Mouse (Mus musculus): ENCODE measurements at regions not wholly inside any gene's neighbourhood (a gene's known extent, or its start where the extent isn't known, plus 50 kb on each side); places are given as distances from the start of the nearest gene placed in this dataset.

GRCm38 (mm10) chr12:71543571-71544119, 234.0 kb downstream of the Dact1 start:
- Histone ChIP-seq H3K9ac (no peak overlapping the region), H3K36me3 (replicated peaks) (no peaks in the 10 kb centered on the region), H3K4me1 (peaks cover 17% of the 10 kb centered on the region), H3K27ac (no peak overlapping the region), H3K4me2 (no peak overlapping the region), H3K9me3 (no peaks in the 10 kb centered on the region), H3K4me3 (no peak overlapping the region), H3K27me3 (replicated peaks) (no peaks in the 10 kb centered on the region)
- ATAC-seq (replicated peaks): no peak
- WGBS: 69% methylated on average over 7 of the region's 7 CpGs

DNA sequence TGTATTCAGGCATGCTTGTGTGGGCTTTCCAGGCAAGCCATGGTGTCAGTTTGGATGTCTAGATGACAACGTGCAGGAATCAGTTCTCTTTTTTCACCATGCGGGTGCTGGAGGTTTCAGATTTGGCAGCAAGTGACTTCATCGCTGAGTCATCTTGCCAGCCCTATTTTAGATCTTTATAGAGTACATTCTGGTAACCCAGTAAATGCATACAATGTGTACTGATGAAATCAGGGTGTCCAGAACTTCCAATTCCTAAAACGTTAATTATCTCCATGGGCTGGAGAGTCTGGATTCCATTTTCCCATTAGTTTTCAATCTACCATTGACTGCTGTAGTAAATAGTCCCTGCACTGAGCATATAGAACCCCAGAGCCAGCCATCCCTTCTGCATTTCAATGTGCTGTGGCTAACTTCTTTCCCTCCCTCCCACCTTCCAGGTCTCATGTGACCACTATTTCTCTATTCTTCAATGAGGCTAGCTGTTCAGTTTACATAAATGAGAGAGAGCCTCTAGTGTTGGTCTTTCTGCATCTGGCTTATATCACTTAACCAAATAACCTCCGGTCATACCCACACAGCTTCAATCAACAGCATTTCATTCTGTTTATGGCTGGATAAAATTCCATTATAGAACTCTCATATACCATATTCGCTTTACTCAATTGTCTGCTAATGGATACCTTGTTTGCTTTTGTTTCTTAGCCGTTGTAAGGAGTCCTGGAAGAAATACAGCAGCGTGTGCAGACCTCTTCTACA, 234.9 kb downstream of the Dact1 start:
- WGBS: 70% methylated on average over 8 of the region's 8 CpGs
- Histone ChIP-seq H3K4me3 (no peak overlapping the region), H3K36me3 (replicated peaks) (no peaks in the 10 kb centered on the region), H3K4me2 (no peak overlapping the region), H3K4me1 (peaks cover 21% of the 10 kb centered on the region), H3K9me3 (no peaks in the 10 kb centered on the region), H3K9ac (no peak overlapping the region), H3K27ac (no peak overlapping the region), H3K27me3 (replicated peaks) (no peaks in the 10 kb centered on the region)
- ATAC-seq (replicated peaks): no peak

DNA sequence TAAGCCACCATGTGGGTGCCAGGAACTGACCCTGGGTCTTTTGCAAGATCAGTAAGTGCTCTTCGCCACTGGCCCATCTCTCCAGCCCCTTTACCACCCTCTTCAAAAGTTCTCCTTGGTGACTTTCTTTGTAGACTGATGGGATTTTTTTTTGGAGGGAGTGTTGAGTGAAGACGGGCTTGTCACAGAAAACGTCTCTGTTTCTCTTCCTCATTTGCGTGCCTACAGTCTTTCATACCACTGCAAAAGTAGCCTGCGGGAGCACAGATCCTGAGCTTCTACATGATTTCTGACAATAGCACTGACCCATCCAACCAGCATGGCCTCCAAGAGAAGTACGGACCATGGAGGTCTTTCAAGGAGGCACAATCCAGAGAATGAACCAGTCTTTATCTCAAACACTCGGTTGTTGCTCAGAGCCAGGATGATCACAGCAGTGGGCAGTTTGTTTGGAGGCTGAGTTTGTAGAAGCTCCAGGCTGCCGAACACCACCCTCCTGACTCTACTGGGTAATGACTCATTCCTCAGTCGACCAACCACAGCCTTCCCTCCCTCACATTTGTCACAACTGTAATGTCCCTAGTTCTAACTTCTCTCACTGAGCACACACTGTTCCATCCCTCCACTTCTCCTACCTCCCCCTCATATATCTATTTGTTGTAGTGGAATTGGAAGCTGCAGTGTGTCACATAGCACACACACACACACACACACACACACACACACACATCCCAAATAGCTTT, 237.0 kb downstream of the Dact1 start:
- no peak overlapping the region for H3K27ac ChIP-seq
- H3K9ac ChIP-seq: no peak overlapping the region
- peaks cover 21% of the 10 kb centered on the region for H3K4me1 ChIP-seq
- H3K4me2 ChIP-seq: no peak overlapping the region
- ATAC-seq (replicated peaks): no peak
- H3K36me3 ChIP-seq (replicated peaks): no peaks in the 10 kb centered on the region
- no peak overlapping the region for H3K4me3 ChIP-seq
- 91% methylated on average over 9 of the region's 9 CpGs for WGBS
- H3K9me3 ChIP-seq: no peaks in the 10 kb centered on the region
- no peaks in the 10 kb centered on the region; the same call in 1 of the 2 replicates for H3K27me3 ChIP-seq (replicated peaks)

DNA sequence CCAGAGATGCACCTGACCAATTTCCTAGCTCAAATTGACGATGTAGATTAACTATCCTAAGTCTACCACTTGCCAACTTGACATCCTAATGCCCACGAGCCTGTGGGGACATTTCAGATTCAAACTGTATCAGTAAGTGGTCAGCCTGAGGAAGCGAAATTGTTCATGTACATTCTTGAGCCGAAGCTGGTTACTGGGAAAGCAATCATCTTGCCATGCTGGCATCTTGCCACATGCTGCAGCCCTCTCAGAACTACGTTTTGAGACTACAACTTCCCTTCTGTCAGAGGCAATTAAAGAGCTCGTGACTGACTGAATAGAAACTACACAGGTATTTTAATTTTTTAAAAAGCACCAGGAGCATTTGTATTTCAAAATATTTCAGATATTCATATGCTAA, 239.7 kb downstream of the Dact1 start:
- H3K9me3 ChIP-seq: no peaks in the 10 kb centered on the region
- no peak overlapping the region for H3K4me2 ChIP-seq
- no peak for ATAC-seq (replicated peaks)
- peaks cover 10% of the 10 kb centered on the region; the same call in 1 of the 2 replicates for H3K4me1 ChIP-seq
- H3K9ac ChIP-seq: no peak overlapping the region
- no peak overlapping the region for H3K4me3 ChIP-seq
- H3K27ac ChIP-seq: no peak overlapping the region
- WGBS: 49% methylated on average over 6 of the region's 6 CpGs
- no peaks in the 10 kb centered on the region; the same call in 1 of the 2 replicates for H3K27me3 ChIP-seq (replicated peaks)
- H3K36me3 ChIP-seq (replicated peaks): no peaks in the 10 kb centered on the region

- no peak overlapping the region for H3K4me3 ChIP-seq
- no peak for ATAC-seq (replicated peaks)
- H3K27ac ChIP-seq: no peak overlapping the region
- 0 out of 2 replicates have a peak, but pooled peaks cover under 1% of the 10 kb centered on the region for H3K4me1 ChIP-seq
- WGBS: 58% methylated on average over 2 of the region's 2 CpGs
- no peaks in the 10 kb centered on the region; the same call in 1 of the 2 replicates for H3K27me3 ChIP-seq (replicated peaks)
- no peaks in the 10 kb centered on the region for H3K9me3 ChIP-seq
- H3K9ac ChIP-seq: no peak overlapping the region
- no peaks in the 10 kb centered on the region for H3K36me3 ChIP-seq (replicated peaks)
- no peak overlapping the region for H3K4me2 ChIP-seq
Observed at GRCm38 (mm10) chr12:71554212-71554611, 244.5 kb downstream of the Dact1 start.

DNA sequence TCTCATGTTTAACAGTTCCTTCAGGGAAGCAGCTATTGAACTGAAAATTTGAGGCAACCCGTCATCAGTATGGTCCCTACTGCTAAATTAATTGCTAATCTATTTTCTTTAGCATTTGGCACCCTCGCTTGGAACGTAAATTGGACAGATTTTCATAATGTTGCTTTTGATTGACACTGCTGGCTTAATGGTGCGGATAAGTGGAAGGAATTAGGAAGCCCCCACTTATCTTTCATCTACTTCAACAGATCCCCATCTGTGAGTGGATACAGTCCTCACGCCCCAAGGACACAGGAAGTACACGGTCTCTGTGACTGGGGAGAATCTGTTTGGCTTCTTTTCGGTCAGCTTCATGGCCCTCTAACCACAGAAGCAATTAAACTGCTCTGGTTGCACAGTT, 251.6 kb downstream of the Dact1 start:
- H3K27ac ChIP-seq: no peak overlapping the region
- no peak for ATAC-seq (replicated peaks)

GRCm38 (mm10) chr12:71561918-71562572, 252.4 kb downstream of the Dact1 start:
- Histone ChIP-seq H3K36me3 (replicated peaks) (no peaks in the 10 kb centered on the region), H3K4me1 (peaks cover 6% of the 10 kb centered on the region), H3K27ac (no peak overlapping the region), H3K9me3 (no peaks in the 10 kb centered on the region), H3K27me3 (replicated peaks) (no peaks in the 10 kb centered on the region), H3K9ac (no peak overlapping the region), H3K4me3 (no peak overlapping the region), H3K4me2 (no peak overlapping the region)
- ATAC-seq (replicated peaks): 0 out of 2 replicates have a peak, but pooled peaks have one; percentile 45
- 88% methylated on average over 8 of the region's 8 CpGs for WGBS

More for the DNA sequence above, 251.6 kb downstream of the Dact1 start:
- no peak overlapping the region for H3K4me3 ChIP-seq
- no peaks in the 10 kb centered on the region for H3K9me3 ChIP-seq
- no peak overlapping the region for H3K9ac ChIP-seq
- no peak overlapping the region for H3K4me2 ChIP-seq
- no peaks in the 10 kb centered on the region for H3K36me3 ChIP-seq (replicated peaks)
- H3K27me3 ChIP-seq (replicated peaks): no peaks in the 10 kb centered on the region
- WGBS: 50% methylated on average over 7 of the region's 7 CpGs
- H3K4me1 ChIP-seq: peaks cover 6% of the 10 kb centered on the region

GRCm38 (mm10) chr12:71563219-71563618, 253.5 kb downstream of the Dact1 start:
- Histone ChIP-seq H3K4me1 (peaks cover 6% of the 10 kb centered on the region), H3K4me2 (no peak overlapping the region), H3K4me3 (no peak overlapping the region), H3K36me3 (replicated peaks) (no peaks in the 10 kb centered on the region), H3K27ac (no peak overlapping the region), H3K27me3 (replicated peaks) (no peaks in the 10 kb centered on the region), H3K9me3 (no peaks in the 10 kb centered on the region), H3K9ac (no peak overlapping the region)
- ATAC-seq (replicated peaks): no peak
- 90% methylated on average over 4 of the region's 4 CpGs for WGBS

DNA sequence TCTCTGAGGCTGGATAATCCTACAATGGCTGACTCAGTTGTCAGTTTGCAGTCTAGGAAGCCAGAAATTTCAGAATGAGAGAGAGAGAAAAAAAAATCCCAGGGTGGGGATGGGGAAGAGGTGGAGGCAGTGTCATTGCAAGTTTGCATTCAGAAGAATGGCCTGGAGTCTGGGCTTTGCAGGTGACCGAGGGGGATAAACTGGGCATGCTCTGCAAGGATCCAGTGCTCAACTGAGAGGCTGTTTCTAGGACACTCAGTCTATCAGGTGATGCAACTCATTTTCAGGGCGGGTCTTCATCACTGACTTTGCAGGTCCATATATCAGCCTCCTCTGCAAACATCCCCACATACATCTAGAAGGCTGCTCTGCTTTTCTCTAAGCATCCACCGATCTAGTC, 256.7 kb downstream of the Dact1 start:
- no peaks in the 10 kb centered on the region for H3K36me3 ChIP-seq (replicated peaks)
- no peak overlapping the region for H3K4me3 ChIP-seq
- ATAC-seq (replicated peaks): no peak
- peaks cover 8% of the 10 kb centered on the region for H3K4me1 ChIP-seq
- WGBS: 91% methylated on average over 3 of the region's 3 CpGs
- no peaks in the 10 kb centered on the region for H3K9me3 ChIP-seq
- H3K4me2 ChIP-seq: no peak overlapping the region
- no peak overlapping the region for H3K9ac ChIP-seq
- H3K27ac ChIP-seq: no peak overlapping the region
- H3K27me3 ChIP-seq (replicated peaks): no peaks in the 10 kb centered on the region

- H3K4me2 ChIP-seq: no peak overlapping the region
- ATAC-seq (replicated peaks): no peak
- WGBS: 79% methylated on average over 5 of the region's 5 CpGs
- H3K4me1 ChIP-seq: peaks cover 18% of the 10 kb centered on the region
- no peaks in the 10 kb centered on the region for H3K9me3 ChIP-seq
- no peak overlapping the region for H3K9ac ChIP-seq
- H3K27ac ChIP-seq: no peak overlapping the region
- no peaks in the 10 kb centered on the region for H3K36me3 ChIP-seq (replicated peaks)
- H3K27me3 ChIP-seq (replicated peaks): no peaks in the 10 kb centered on the region
- H3K4me3 ChIP-seq: no peak overlapping the region
Observed at GRCm38 (mm10) chr12:71568251-71568650, 258.6 kb downstream of the Dact1 start.

GRCm38 (mm10) chr12:71568880-71569390, 259.3 kb downstream of the Dact1 start:
- peaks cover 24% of the 10 kb centered on the region for H3K4me1 ChIP-seq
- 79% methylated on average over 6 of the region's 6 CpGs for WGBS
- ATAC-seq (replicated peaks): no peak
- H3K4me3 ChIP-seq: no peak overlapping the region
- H3K36me3 ChIP-seq (replicated peaks): no peaks in the 10 kb centered on the region
- H3K27me3 ChIP-seq (replicated peaks): no peaks in the 10 kb centered on the region
- no peaks in the 10 kb centered on the region for H3K9me3 ChIP-seq
- H3K9ac ChIP-seq: no peak overlapping the region
- no peak overlapping the region for H3K27ac ChIP-seq
- H3K4me2 ChIP-seq: no peak overlapping the region

GRCm38 (mm10) chr12:71569662-71570061, 260.0 kb downstream of the Dact1 start:
- Histone ChIP-seq H3K36me3 (replicated peaks) (no peaks in the 10 kb centered on the region), H3K9ac (no peak overlapping the region), H3K4me2 (no peak overlapping the region), H3K27me3 (replicated peaks) (no peaks in the 10 kb centered on the region), H3K4me3 (no peak overlapping the region), H3K9me3 (no peaks in the 10 kb centered on the region), H3K4me1 (peaks cover 29% of the 10 kb centered on the region), H3K27ac (no peak overlapping the region)
- ATAC-seq (replicated peaks): no peak
- 31% methylated on average over 12 of the region's 12 CpGs for WGBS

All from midbrain, embryonic 15.5 days (tissue).